Mouse (Mus musculus) C2C12 (cell line): ENCODE data around the gene Lsmem1. TPM values are rescaled to one million over a fixed set of nuclear protein-coding genes. Genes with fewer than 3 reads are reported as not detected.

Source experiments
- H3K27me3 ChIP-seq: one replicate; pipeline ENCODE4 v1.6.1; 2011; ENCODE audit not compliant: control insufficient read depth, insufficient read depth, insufficient read length
- H3K36me3 ChIP-seq: one replicate; pipeline ENCODE4 v1.6.1; 2011; ENCODE audit not compliant: control insufficient read depth, insufficient read depth
- H3K4me3 ChIP-seq: one replicate; pipeline ENCODE4 v1.5.1; 2011; ENCODE audit warnings: mild to moderate bottlenecking, control low read depth; ENCODE audit not compliant: poor library complexity, insufficient read depth, severe bottlenecking
- H3K79me2 ChIP-seq: one replicate; pipeline ENCODE4 v1.6.1; 2011; ENCODE audit not compliant: control insufficient read depth, insufficient read depth
- H3K79me3 ChIP-seq: one replicate; pipeline ENCODE4 v1.6.1; 2011; ENCODE audit warnings: low read depth, control low read depth
- H3ac ChIP-seq: one replicate; pipeline ENCODE3; 2011; ENCODE audit warnings: low read depth; ENCODE audit not compliant: control insufficient read depth, insufficient read length
- CEBPB ChIP-seq: IDR thresholded peaks from one replicate; pipeline ENCODE4 v1.6.1; 2011; ENCODE audit warnings: low read depth, mild to moderate bottlenecking, control low read depth, moderate library complexity
- CTCF ChIP-seq: IDR thresholded peaks from one replicate; pipeline ENCODE4 v1.5.1; 2011; ENCODE audit not compliant: control insufficient read depth, insufficient read depth, insufficient read length
- FOSL1 ChIP-seq: IDR thresholded peaks from one replicate; pipeline ENCODE4 v1.8.0; 2011; ENCODE audit warnings: mild to moderate bottlenecking, low read length; ENCODE audit not compliant: poor library complexity, insufficient read depth, severe bottlenecking
- MAX ChIP-seq: IDR thresholded peaks from one replicate; pipeline ENCODE4 v1.6.1; 2011; ENCODE audit warnings: mild to moderate bottlenecking, control low read depth
- MYOD1 ChIP-seq: IDR thresholded peaks from one replicate; pipeline ENCODE4 v1.6.1; 2011; ENCODE audit warnings: low read depth; ENCODE audit not compliant: control insufficient read depth, insufficient read length
- MYOG ChIP-seq: IDR thresholded peaks from one replicate; pipeline ENCODE4 v1.6.1; 2011; ENCODE audit not compliant: control insufficient read depth, insufficient read length; ENCODE audit errors: extremely low read depth
- USF1 ChIP-seq: IDR thresholded peaks from one replicate; pipeline ENCODE4 v1.6.1; 2011; ENCODE audit warnings: low read depth, mild to moderate bottlenecking, control low read depth, moderate library complexity
- polyA plus RNA-seq: library from polyadenylated mRNA; unstranded; fragments of >200 nt; fragmentation: generic; extraction: Trizol; gene quantifications from one replicate; pipeline ENCODE4 v1.2.1, GENCODE M21; 2012; ENCODE audit warnings: missing spikeins

The Lsmem1 gene
- polyA plus RNA-seq, 1 experiment = 0.01 TPM

DNA sequence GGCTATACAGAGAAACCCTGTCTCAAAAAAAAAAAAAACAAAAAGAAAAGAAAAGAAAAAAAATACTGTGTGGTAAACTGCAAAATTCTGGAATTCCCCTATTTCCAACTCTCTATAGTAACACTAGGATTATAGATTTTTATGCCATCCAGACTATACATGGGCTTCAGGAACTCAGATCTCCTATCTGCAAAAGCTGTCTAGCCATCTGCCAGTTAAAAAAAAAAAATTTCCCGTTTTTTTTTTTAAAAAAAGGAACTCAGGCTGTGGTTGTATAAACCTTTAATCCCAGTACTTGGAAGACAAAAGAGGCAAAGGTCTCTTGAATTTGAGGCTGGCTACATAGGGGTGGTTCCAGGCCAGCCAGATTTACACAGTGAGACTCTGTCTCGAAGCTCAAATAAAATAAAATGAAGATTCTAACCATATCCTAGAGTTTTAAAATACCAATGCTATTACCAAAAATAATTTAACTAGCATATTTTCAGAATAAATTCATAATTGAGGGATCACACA, 19.2 kb upstream of the Lsmem1 start:
- Histone ChIP-seq H3ac (no peak overlapping the region), H3K79me2 (peaks cover 94% of the 10 kb centered on the region), H3K4me3 (no peak overlapping the region), H3K79me3 (peaks cover 84% of the 10 kb centered on the region), H3K27me3 (no peaks in the 10 kb centered on the region), H3K36me3 (peaks cover 72% of the 10 kb centered on the region)
- no peak for TF ChIP-seq CTCF
- no peak for TF ChIP-seq MYOG
- TF ChIP-seq CEBPB = no peak
- TF ChIP-seq MAX = no peak
- TF ChIP-seq MYOD1 = no peak
- no peak for TF ChIP-seq USF1
- no peak for TF ChIP-seq FOSL1

DNA sequence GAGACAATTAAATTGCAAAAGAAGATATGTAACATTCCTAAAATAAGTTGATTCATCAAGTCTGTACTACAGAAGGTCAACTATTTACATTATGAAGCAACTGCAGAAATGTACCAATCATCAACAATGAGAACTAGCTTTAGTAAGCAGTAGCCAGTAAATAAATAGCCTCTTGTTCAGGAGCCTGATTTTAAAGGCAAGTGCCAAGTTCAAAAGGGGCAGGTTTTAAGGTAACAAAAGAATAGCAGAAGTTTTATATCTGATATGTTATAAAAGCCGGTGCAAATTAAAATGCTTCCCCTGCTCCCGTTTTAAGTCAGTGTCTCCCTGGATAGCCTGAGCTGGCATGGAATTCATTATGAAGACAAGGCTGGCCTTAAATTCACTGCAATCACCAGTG, 18.5 kb upstream of the Lsmem1 start:
- Histone ChIP-seq H3K79me3 (peaks cover 90% of the 10 kb centered on the region), H3K36me3 (peaks cover 79% of the 10 kb centered on the region)
- TF ChIP-seq MAX (no peak), MYOD1 (no peak), CTCF (no peak), CEBPB (no peak)

DNA sequence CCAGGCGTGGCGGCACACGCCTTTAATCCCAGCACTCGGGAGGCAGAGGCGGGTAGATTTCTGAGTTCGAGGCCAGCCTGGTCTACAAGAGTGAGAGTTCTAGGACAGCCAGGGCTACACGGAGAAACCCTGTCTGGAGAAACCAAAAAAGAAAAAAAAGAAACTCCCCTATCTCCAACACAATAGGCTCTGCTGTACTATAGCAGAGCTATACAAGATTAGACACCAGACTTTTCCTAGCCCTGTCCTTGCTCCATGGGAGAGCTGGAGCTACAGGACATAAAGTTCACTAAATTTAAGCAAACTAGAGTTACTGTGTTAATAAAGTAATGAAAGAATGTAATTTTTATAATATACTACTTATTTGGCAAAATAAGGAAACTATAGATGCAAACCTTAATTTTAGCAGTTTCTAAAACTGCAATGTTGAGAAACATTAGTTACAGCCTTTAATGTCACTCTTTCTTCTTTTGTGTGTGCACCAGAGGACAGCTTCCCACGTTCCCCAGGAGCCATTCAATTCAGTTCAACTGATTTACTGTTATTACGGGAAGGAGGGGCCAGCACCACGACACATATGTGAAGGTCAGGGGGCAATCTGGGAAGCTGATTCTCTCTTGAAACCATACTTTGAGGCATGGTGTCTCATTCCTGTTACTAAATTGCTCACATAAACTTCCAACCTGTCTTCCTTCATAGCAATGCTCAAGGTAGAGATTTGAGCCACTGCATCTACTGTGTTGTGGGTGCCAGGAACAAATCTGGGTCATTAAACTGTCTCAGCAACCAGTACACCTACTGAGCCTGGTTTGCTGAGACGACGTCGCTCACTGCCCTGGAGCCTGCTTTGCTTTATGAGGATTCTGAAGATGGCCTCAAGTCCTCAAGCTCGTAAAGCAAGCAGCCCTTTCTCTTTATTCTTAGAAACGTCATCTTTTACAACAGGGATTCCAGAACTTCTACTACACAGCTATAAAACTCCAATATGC, 15.9 kb upstream of the Lsmem1 start:
- Histone ChIP-seq H3K36me3 (peaks cover 91% of the 10 kb centered on the region), H3K4me3 (no peak overlapping the region), H3K27me3 (no peaks in the 10 kb centered on the region), H3K79me3 (peaks cover 89% of the 10 kb centered on the region), H3ac (no peak overlapping the region), H3K79me2 (peaks cover 100% of the 10 kb centered on the region)
- TF ChIP-seq MYOG = no peak
- no peak for TF ChIP-seq CTCF
- TF ChIP-seq USF1 = no peak
- no peak for TF ChIP-seq MAX
- no peak for TF ChIP-seq MYOD1

More for the DNA sequence above, 18.5 kb upstream of the Lsmem1 start:
- no peaks in the 10 kb centered on the region for H3K27me3 ChIP-seq
- peaks cover 100% of the 10 kb centered on the region for H3K79me2 ChIP-seq
- H3ac ChIP-seq = no peak overlapping the region
- H3K4me3 ChIP-seq = no peak overlapping the region

DNA sequence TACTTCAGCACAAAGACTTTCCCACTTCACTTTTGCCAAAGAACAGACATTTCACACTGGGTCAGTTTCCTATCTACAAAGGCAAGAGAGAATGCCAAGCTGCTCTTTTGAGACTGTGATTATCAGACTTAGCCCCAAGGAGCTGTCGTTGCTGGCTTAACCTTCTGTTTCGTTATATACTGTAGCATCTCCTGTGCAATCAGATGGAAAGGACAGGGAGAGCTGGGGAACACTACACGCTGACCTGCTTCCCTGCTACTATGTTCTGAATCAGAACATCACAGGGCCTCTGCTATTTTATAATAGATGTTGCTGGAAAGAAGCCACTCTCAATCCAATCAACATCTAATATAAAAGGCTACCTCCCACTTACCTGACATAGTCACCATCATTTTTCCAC, 9.8 kb upstream of the Lsmem1 start:
- Histone ChIP-seq H3ac (no peak overlapping the region), H3K4me3 (no peak overlapping the region), H3K27me3 (no peaks in the 10 kb centered on the region), H3K79me2 (peaks cover 72% of the 10 kb centered on the region), H3K36me3 (peaks cover 100% of the 10 kb centered on the region), H3K79me3 (peaks cover 51% of the 10 kb centered on the region)
- TF ChIP-seq CEBPB = no peak
- TF ChIP-seq FOSL1 = no peak
- TF ChIP-seq USF1 = no peak
- no peak for TF ChIP-seq MYOD1
- no peak for TF ChIP-seq MYOG
- TF ChIP-seq CTCF = no peak
- TF ChIP-seq MAX = no peak

DNA sequence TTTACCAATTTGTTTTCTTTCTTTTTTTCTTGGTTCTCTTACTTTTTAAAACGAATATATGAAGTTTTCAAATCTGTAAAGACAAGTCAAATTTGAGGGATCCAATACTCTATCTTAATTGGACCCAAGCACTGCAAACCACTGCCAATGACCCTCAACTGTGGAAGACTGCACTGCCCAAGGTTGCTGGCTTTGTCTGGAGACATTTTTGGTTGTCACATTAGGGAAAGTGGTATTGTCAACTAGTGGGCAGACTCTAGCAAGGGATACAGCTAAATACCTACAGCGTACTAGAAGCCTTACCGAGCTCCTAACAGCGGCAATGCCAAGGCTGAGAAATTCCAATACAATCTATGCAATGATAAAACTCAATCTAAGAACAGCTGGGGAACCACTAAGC, 8.6 kb upstream of the Lsmem1 start:
- Histone ChIP-seq H3K36me3 (peaks cover 100% of the 10 kb centered on the region), H3K4me3 (no peak overlapping the region), H3K79me2 (peaks cover 61% of the 10 kb centered on the region), H3K79me3 (peaks cover 43% of the 10 kb centered on the region), H3ac (no peak overlapping the region), H3K27me3 (no peaks in the 10 kb centered on the region)
- no peak for TF ChIP-seq FOSL1
